In genomic region chr11:113203008-113203407, GRCm38 (mm10) we compare ENCODE assay signal across 22 mouse cellular contexts.
A peak's percentile ranks its signal among the peaks of the same experiment; 100 is the strongest.
DNase-seq lines count a peak whose midpoint lies in the region; ATAC-seq and TF ChIP-seq lines count a peak whose summit lies in the region.
"Had no signal": no experiment of that assay in that cellular context is flagged by ENCODE, and none has a peak within 500 bp of the region (broad histone marks: within the 10 kb centered on the region; RNA-seq: fewer than 3 reads in every experiment).

No protein-coding gene starts in this region.

- no peak for TF ChIP-seq EP300 in CH12.LX (IDR thresholded peaks at IDR 0.05; ENCODE audit: low read length)
- no peak for TF ChIP-seq EP300 in liver, postnatal 0 days (IDR thresholded peaks at IDR 0.05; ENCODE audit: low read depth)

- no peak overlapping the region for H3K27ac ChIP-seq in CH12.LX (ENCODE audit: insufficient read depth, low read depth)
- H3K27ac ChIP-seq in liver, postnatal 0 days (ENCODE audit: low read depth) = no peak overlapping the region
- H3K27ac ChIP-seq: embryonic facial prominence, embryonic 10.5 days; embryonic facial prominence, embryonic 12.5 days; forebrain, embryonic 13.5 days; forebrain, embryonic 15.5 days had no signal

- no peak for TF ChIP-seq POLR2A in CH12.LX (IDR thresholded peaks at IDR 0.05; ENCODE audit: low read depth, low read length)

- H3K4me1 ChIP-seq in CH12.LX (ENCODE audit: control insufficient read depth in 1 of 2, insufficient read depth in 2 of 2) = peaks cover 5 to 58% of the 10 kb centered on the region in 2 experiments
- H3K4me1 ChIP-seq in liver, postnatal 0 days (ENCODE audit: insufficient read depth) = no peaks in the 10 kb centered on the region; the same call in 1 of the 2 replicates

- in situ Hi-C loops in CH12.LX (cut with MboI; ENCODE audit: low pct_ligation_motif_present, low pct_unique_long_range_greater_than_20kb, low sequenced_read_pairs) = no loop called here

- no peak overlapping the region for H3K9ac ChIP-seq in CH12.LX (ENCODE audit: insufficient read depth, low read depth)
- no peak overlapping the region for H3K9ac ChIP-seq in liver, postnatal 0 days (replicated peaks)
- H3K9ac ChIP-seq: embryonic facial prominence, embryonic 12.5 days; forebrain, embryonic 13.5 days; forebrain, embryonic 15.5 days; forebrain, postnatal 0 days had no signal

- H3K9me3 ChIP-seq in CH12.LX (replicated peaks; ENCODE audit: low read length) = peaks cover 2% of the 10 kb centered on the region
- H3K9me3 ChIP-seq in liver, postnatal 0 days (ENCODE audit: low read length) = no peaks in the 10 kb centered on the region
- H3K9me3 ChIP-seq: embryonic facial prominence, embryonic 10.5 days; embryonic facial prominence, embryonic 12.5 days; forebrain, embryonic 13.5 days; forebrain, embryonic 15.5 days had no signal

- H3K27me3 ChIP-seq in CH12.LX (replicated peaks) = peaks cover 6% of the 10 kb centered on the region
- H3K27me3 ChIP-seq in splenic B cell, adult 2 months (ENCODE audit: control insufficient read depth, insufficient read depth, low read length, poor library complexity, severe bottlenecking) = no peaks in the 10 kb centered on the region
- peaks cover 19% of the 10 kb centered on the region for H3K27me3 ChIP-seq in liver, postnatal 0 days (ENCODE audit: insufficient read depth, low read length)
- H3K27me3 ChIP-seq: forebrain, embryonic 13.5 days; forebrain, embryonic 15.5 days; Patski had no signal

- DNase-seq in CH12.LX (ENCODE audit: extremely low read depth) = no peak
- DNase-seq in splenic B cell, adult 2 months (ENCODE audit: low read depth, low spot score) = peak; percentile 66
- no peak for DNase-seq in liver, postnatal 0 days
- DNase-seq in adrenal gland, postnatal 25 days = no peak
- DNase-seq in cerebellum, postnatal 14 days = no peak
- DNase-seq: adrenal gland, adult 8-10 months; adrenal gland, postnatal 14 days; cerebellum, adult 11-12 months; cerebellum, adult 2 months; cerebellum, adult 9-10 months; cerebellum, postnatal 10 days; cerebellum, postnatal 36 days; forebrain, postnatal 0 days had no signal

- H3K4me3 ChIP-seq in CH12.LX (replicated peaks in 1 of 3; ENCODE audit: low read depth in 2 of 3, low read length in 2 of 3, poor library complexity in 1 of 3) = no peak overlapping the region
- no peak overlapping the region for H3K4me3 ChIP-seq in liver, postnatal 0 days (ENCODE audit: low read depth, low read length)
- H3K4me3 ChIP-seq: embryonic facial prominence, embryonic 10.5 days; embryonic facial prominence, embryonic 12.5 days; forebrain, embryonic 13.5 days; forebrain, embryonic 15.5 days had no signal

- H3K4me2 ChIP-seq in CH12.LX (ENCODE audit: insufficient read depth, low read depth, poor library complexity, severe bottlenecking) = no peak overlapping the region
- no peak overlapping the region for H3K4me2 ChIP-seq in liver, postnatal 0 days (ENCODE audit: low read depth, low read length)
- H3K4me2 ChIP-seq: embryonic facial prominence, embryonic 12.5 days; forebrain, embryonic 13.5 days; forebrain, embryonic 15.5 days had no signal

- H3K36me3 ChIP-seq in CH12.LX (replicated peaks in 1 of 2; ENCODE audit: control insufficient read depth in 1 of 2, insufficient read depth in 1 of 2, low read length in 1 of 2) = no peaks in the 10 kb centered on the region
- H3K36me3 ChIP-seq in splenic B cell, adult 2 months (ENCODE audit: control insufficient read depth, insufficient read depth, low read length, poor library complexity, severe bottlenecking) = no peaks in the 10 kb centered on the region
- no peaks in the 10 kb centered on the region for H3K36me3 ChIP-seq in liver, postnatal 0 days (replicated peaks; ENCODE audit: insufficient read depth, low read length)
- H3K36me3 ChIP-seq: embryonic facial prominence, embryonic 10.5 days; embryonic facial prominence, embryonic 12.5 days; forebrain, embryonic 15.5 days; G1E had no signal

- 55% methylated on average over 7 of the region's 7 CpGs for WGBS in liver, postnatal 0 days (ENCODE audit: insufficient replicate concordance)

- no peak for TF ChIP-seq CTCF in CH12.LX (conservative IDR thresholded peaks at IDR 0.05 in 1 of 2, IDR thresholded peaks at IDR 0.05 in 1 of 2; ENCODE audit: low read depth in 2 of 2, low read length in 2 of 2)
- TF ChIP-seq CTCF in liver, postnatal 0 days (IDR thresholded peaks at IDR 0.05; ENCODE audit: low read depth) = no peak

- dilution Hi-C loops in CH12.LX (cut with MboI; ENCODE audit: extremely low pct_ligation_motif_present, extremely low pct_unique_long_range_greater_than_20kb, low sequenced_read_pairs) = no loop called here

- peak; percentile 54 for ATAC-seq in granulocyte monocyte progenitor cell, adult 5-6 weeks (replicated peaks; ENCODE audit: poor library complexity, severe bottlenecking)
- ATAC-seq in megakaryocyte progenitor cell, adult 5-6 weeks (replicated peaks; ENCODE audit: poor library complexity) = peak; percentile 53
- ATAC-seq in liver, postnatal 0 days = no peak
- ATAC-seq: activated CD4-positive, CD25-positive, alpha-beta regulatory T cell, adult 4 months; forebrain, embryonic 13.5 days; forebrain, embryonic 15.5 days; forebrain, postnatal 0 days; Patski had no signal

- H3K79me2 ChIP-seq in CH12.LX (replicated peaks; ENCODE audit: control insufficient read depth, extremely low read depth, insufficient read depth, poor library complexity, severe bottlenecking) = no peaks in the 10 kb centered on the region

- TF ChIP-seq RAD21 in CH12.LX (IDR thresholded peaks at IDR 0.05; ENCODE audit: low read depth, low read length) = no peak

TF ChIP-seq in CH12.LX, 34 proteins besides CTCF, POLR2A, EP300 and RAD21:
- TF ChIP-seq JUND (conservative IDR thresholded peaks at IDR 0.05; ENCODE audit: low read depth, low read length) = no peak
- TF ChIP-seq ELF1 (IDR thresholded peaks at IDR 0.05; ENCODE audit: low read depth, low read length) = no peak
- 0 out of 2 replicates have a peak, but pooled peaks have one; percentile 26 for TF ChIP-seq MAX (IDR thresholded peaks at IDR 0.05; ENCODE audit: low read length)
- peak; percentile 12; the same call in 1 of the 2 replicates for TF ChIP-seq BHLHE40 (IDR thresholded peaks at IDR 0.05; ENCODE audit: low read depth, low read length)
- peak; percentile 36; the same call in 1 of the 2 replicates for TF ChIP-seq MYC (IDR thresholded peaks at IDR 0.05; ENCODE audit: low read depth, low read length)
